Mouse (Mus musculus) G1E (cell line): ENCODE data around the gene Eftud2. TPM values are rescaled to one million over a fixed set of nuclear protein-coding genes. Genes with fewer than 3 reads are reported as not detected.

Experiments used
- ATAC-seq: 2 replicates; pipeline ENCODE4 v1.8.0; 2016; ENCODE audit warnings: mild to moderate bottlenecking; ENCODE audit not compliant: insufficient number of reproducible peaks, poor library complexity, low FRiP score, severe bottlenecking; ENCODE audit errors: extremely low read depth
- DNase-seq: peaks from one replicate; pipeline ENCODE4 v3.0.0; 2012; ENCODE audit warnings: low spot score
- H3K27me3 ChIP-seq: 2 replicates; pipeline ENCODE4 v1.6.1; 2012; ENCODE audit warnings: mild to moderate bottlenecking, low read length, inconsistent platforms; ENCODE audit not compliant: insufficient read depth
- H3K36me3 ChIP-seq: replicated peaks from 2 replicates; pipeline ENCODE3; 2012; ENCODE audit warnings: mild to moderate bottlenecking, inconsistent platforms
- H3K4me1 ChIP-seq: 2 replicates; pipeline ENCODE4 v1.6.1; 2012; ENCODE audit warnings: low read depth, low read length, inconsistent platforms, mixed read lengths; ENCODE audit not compliant: insufficient read depth
- H3K4me3 ChIP-seq: 2 replicates; pipeline ENCODE4 v1.5.1; 2012; ENCODE audit warnings: low read depth, mild to moderate bottlenecking, inconsistent platforms, low read length, moderate library complexity, mixed read lengths
- H3K9me3 ChIP-seq: replicated peaks from 2 replicates; pipeline ENCODE4 v1.6.1; 2012; ENCODE audit warnings: inconsistent platforms
- CTCF ChIP-seq: IDR thresholded peaks from 2 replicates; pipeline ENCODE4 v1.5.1; 2012; ENCODE audit warnings: low read depth, low read length, inconsistent platforms, mixed read lengths
- GATA1 ChIP-seq: IDR thresholded peaks from 2 replicates; pipeline ENCODE4 v1.6.1; 2012; ENCODE audit warnings: borderline replicate concordance, low read length, inconsistent platforms, mixed read lengths
- GATA2 ChIP-seq: IDR thresholded peaks from 2 replicates; pipeline ENCODE4 v1.6.1; 2012; ENCODE audit warnings: low read depth, low read length, inconsistent platforms, borderline replicate concordance
- POLR2AphosphoS5 ChIP-seq: IDR thresholded peaks from 2 replicates; pipeline ENCODE4 v1.6.1; 2012; ENCODE audit warnings: low read depth, low read length, inconsistent platforms; ENCODE audit not compliant: insufficient replicate concordance
- TAL1 ChIP-seq: conservative IDR thresholded peaks from 2 replicates; pipeline ENCODE4 v1.6.1; 2012; ENCODE audit warnings: low read depth, low read length, inconsistent platforms, mixed read lengths
- polyA plus RNA-seq: library from polyadenylated mRNA; stranded (reverse); fragments of >175 nt; gene quantifications from 2 replicates; pipeline ENCODE4 v1.2.3, GENCODE M21; 2012
- total RNA-seq, 2 experiments: library from RNA; stranded (forward) in 1 of 2; stranded (reverse) in 1 of 2; fragments of 200-1000 nt in 1 of 2; fragments of >200 nt in 1 of 2; fragmentation: Nextera tagmentation in 1 of 2; gene quantifications; 2 replicates each; pipeline ENCODE4 v1.2.3; 2014 to 2017

The Eftud2 gene
- total and polyA plus RNA-seq, 3 experiments, result 109 to 335 (median 171) TPM

- peaks cover 31% of the 10 kb centered on the region for H3K4me1 ChIP-seq
- H3K4me3 ChIP-seq, result no peak overlapping the region; the same call in 1 of the 2 replicates
- peak; percentile 28; the same call in 1 of the 2 replicates for ATAC-seq
- DNase-seq, result no peak
- H3K36me3 ChIP-seq, result no peaks in the 10 kb centered on the region
- H3K9me3 ChIP-seq, result no peaks in the 10 kb centered on the region
- TF ChIP-seq TAL1 (peak; percentile 37; the same call in 1 of the 2 replicates), POLR2AphosphoS5 (no peak)
- H3K27me3 ChIP-seq, result peaks cover 69% of the 10 kb centered on the region
Measured at GRCm38 (mm10) chr11:102895779-102896178, 15.0 kb upstream of the Eftud2 start.

GRCm38 (mm10) chr11:102894716-102895115 lies 13.9 kb upstream of the Eftud2 start:
- Histone ChIP-seq H3K4me3 (no peak overlapping the region), H3K9me3 (no peaks in the 10 kb centered on the region), H3K4me1 (peaks cover 27% of the 10 kb centered on the region), H3K27me3 (peaks cover 72% of the 10 kb centered on the region), H3K36me3 (no peaks in the 10 kb centered on the region)
- TF ChIP-seq CTCF (no peak), GATA2 (no peak)
- DNase-seq, result no peak
- ATAC-seq, result no peak

GRCm38 (mm10) chr11:102893015-102893651 lies 12.3 kb upstream of the Eftud2 start:
- Histone ChIP-seq H3K9me3 (no peaks in the 10 kb centered on the region), H3K36me3 (no peaks in the 10 kb centered on the region), H3K4me1 (peaks cover 27% of the 10 kb centered on the region), H3K27me3 (peaks cover 73% of the 10 kb centered on the region), H3K4me3 (no peak overlapping the region; the same call in 1 of the 2 replicates)
- ATAC-seq, result no peak
- peak; percentile 47 for DNase-seq
- TF ChIP-seq POLR2AphosphoS5 (no peak), GATA1 (no peak), GATA2 (no peak), TAL1 (no peak), CTCF (no peak)

GRCm38 (mm10) chr11:102890096-102890495 lies 9.3 kb upstream of the Eftud2 start:
- DNase-seq (no peak), ATAC-seq (no peak)
- H3K36me3 ChIP-seq, result no peaks in the 10 kb centered on the region
- H3K4me3 ChIP-seq, result no peak overlapping the region
- H3K4me1 ChIP-seq, result peaks cover 10% of the 10 kb centered on the region
- H3K27me3 ChIP-seq, result peaks cover 76% of the 10 kb centered on the region
- no peaks in the 10 kb centered on the region for H3K9me3 ChIP-seq
- TF ChIP-seq GATA2 (no peak), TAL1 (no peak), POLR2AphosphoS5 (no peak), GATA1 (no peak), CTCF (no peak)

GRCm38 (mm10) chr11:102888135-102888534 lies 7.3 kb upstream of the Eftud2 start:
- Histone ChIP-seq H3K4me3 (no peak overlapping the region), H3K27me3 (peaks cover 70% of the 10 kb centered on the region), H3K9me3 (no peaks in the 10 kb centered on the region), H3K4me1 (peaks cover 2% of the 10 kb centered on the region; the same call in 1 of the 2 replicates), H3K36me3 (no peaks in the 10 kb centered on the region)
- no peak for DNase-seq
- TF ChIP-seq GATA1, result no peak
- no peak for TF ChIP-seq POLR2AphosphoS5
- no peak for TF ChIP-seq CTCF
- no peak for TF ChIP-seq GATA2
- TF ChIP-seq TAL1, result no peak
- no peak for ATAC-seq

- no peak for TF ChIP-seq GATA1
- no peak for TF ChIP-seq POLR2AphosphoS5
- no peak for TF ChIP-seq CTCF
- no peak for TF ChIP-seq TAL1
- TF ChIP-seq GATA2, result no peak
Measured at GRCm38 (mm10) chr11:102887433-102887832, 6.6 kb upstream of the Eftud2 start.

More at GRCm38 (mm10) chr11:102887433-102887832, 6.6 kb upstream of the Eftud2 start:
- Histone ChIP-seq H3K36me3 (no peaks in the 10 kb centered on the region), H3K4me1 (peaks cover 3% of the 10 kb centered on the region; the same call in 1 of the 2 replicates), H3K9me3 (no peaks in the 10 kb centered on the region), H3K4me3 (no peak overlapping the region), H3K27me3 (peaks cover 72% of the 10 kb centered on the region)
- no peak for DNase-seq
- no peak for ATAC-seq
